Mouse (Mus musculus) ES-E14 (cell line): ENCODE results near the gene Dbnl.

ENCODE experiments used
- CHD2 ChIP-seq: IDR thresholded peaks from 2 replicates; pipeline ENCODE4 v1.6.1; 2014; ENCODE audit warnings: mild to moderate bottlenecking, low read depth, low read length, inconsistent platforms
- MAFK ChIP-seq: IDR thresholded peaks from 2 replicates; pipeline ENCODE4 v1.6.1; 2014; ENCODE audit warnings: mild to moderate bottlenecking, low read depth, low read length, inconsistent platforms; ENCODE audit not compliant: insufficient read depth
- ZC3H11A ChIP-seq: IDR thresholded peaks from 2 replicates; pipeline ENCODE4 v1.6.1; 2012; ENCODE audit warnings: low read depth, mild to moderate bottlenecking, inconsistent platforms, low read length, borderline replicate concordance

GRCm38 (mm10) chr11:5788056-5789014 is at the start of gene Dbnl:
- no peak for TF ChIP-seq MAFK
- no peak for TF ChIP-seq ZC3H11A
- TF ChIP-seq CHD2, result no peak
